In the genomic region with DNA sequence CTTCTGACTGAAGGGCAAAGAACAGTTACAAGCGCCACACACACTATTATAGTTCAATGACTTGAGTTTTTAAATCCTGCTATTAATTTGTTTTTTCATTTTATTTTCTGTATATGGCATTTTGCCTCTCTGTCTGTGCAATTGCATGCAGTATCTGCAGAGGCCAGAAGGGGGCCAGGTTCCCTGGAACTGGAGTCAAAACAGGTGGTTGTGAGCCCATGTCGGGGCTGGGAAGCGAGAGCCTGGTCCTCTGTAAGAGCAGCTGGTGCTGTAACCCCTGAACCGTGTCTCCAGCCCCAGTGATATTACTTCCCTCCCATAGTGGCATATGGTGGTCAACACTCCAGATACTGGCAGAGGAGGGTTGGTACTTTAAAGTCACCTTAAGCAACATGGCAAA, we compare ENCODE assay signal across 9 mouse cellular contexts. TPM values are rescaled to one million over a fixed set of nuclear protein-coding genes. Genes with fewer than 3 reads are reported as not detected.
DNase-seq lines count a peak whose midpoint lies in the region; ATAC-seq and TF ChIP-seq lines count a peak whose summit lies in the region.
"Had no signal": no experiment of that assay in that cellular context is flagged by ENCODE, and none has a peak within 500 bp of the region (broad histone marks: within the 10 kb centered on the region; RNA-seq: fewer than 3 reads in every experiment).

No protein-coding gene starts in this region.

- no peaks in the 10 kb centered on the region for H3K36me3 ChIP-seq in forebrain, embryonic 11.5 days (ENCODE audit: control insufficient read depth, insufficient read depth, low read length)
- no peaks in the 10 kb centered on the region for H3K36me3 ChIP-seq in forebrain, embryonic 13.5 days (ENCODE audit: poor library complexity, severe bottlenecking)
- H3K36me3 ChIP-seq in embryonic facial prominence, embryonic 14.5 days (ENCODE audit: control insufficient read depth, insufficient read depth, low read length) = no peaks in the 10 kb centered on the region
- no peaks in the 10 kb centered on the region for H3K36me3 ChIP-seq in lung, postnatal 0 days (ENCODE audit: insufficient read depth, low read length)
- H3K36me3 ChIP-seq: neural tube, embryonic 12.5 days had no signal

- no peak overlapping the region for H3K27ac ChIP-seq in forebrain, embryonic 11.5 days (ENCODE audit: low read depth, low read length)
- no peak overlapping the region for H3K27ac ChIP-seq in forebrain, embryonic 13.5 days
- H3K27ac ChIP-seq in embryonic facial prominence, embryonic 14.5 days (replicated peaks; ENCODE audit: low read depth, low read length) = no peak overlapping the region
- no peak overlapping the region for H3K27ac ChIP-seq in lung, postnatal 0 days (ENCODE audit: low read length)
- H3K27ac ChIP-seq: neural tube, embryonic 12.5 days had no signal

- no peak overlapping the region for H3K9ac ChIP-seq in forebrain, embryonic 11.5 days (ENCODE audit: low read length)
- H3K9ac ChIP-seq in forebrain, embryonic 13.5 days = no peak overlapping the region
- no peak overlapping the region for H3K9ac ChIP-seq in embryonic facial prominence, embryonic 14.5 days (ENCODE audit: low read depth, low read length)
- no peak overlapping the region for H3K9ac ChIP-seq in lung, postnatal 0 days (replicated peaks; ENCODE audit: low read depth)
- H3K9ac ChIP-seq: neural tube, embryonic 12.5 days had no signal

- TF ChIP-seq CTCF in lung, postnatal 0 days (IDR thresholded peaks at IDR 0.05) = peak; percentile 83

- no peaks in the 10 kb centered on the region; the same call in 1 of the 2 replicates for H3K9me3 ChIP-seq in forebrain, embryonic 11.5 days (ENCODE audit: control insufficient read depth, low read length)
- H3K9me3 ChIP-seq in forebrain, embryonic 13.5 days (replicated peaks) = no peaks in the 10 kb centered on the region
- H3K9me3 ChIP-seq in embryonic facial prominence, embryonic 14.5 days (ENCODE audit: control insufficient read depth, low read length) = no peaks in the 10 kb centered on the region
- no peaks in the 10 kb centered on the region for H3K9me3 ChIP-seq in lung, postnatal 0 days (ENCODE audit: low read length)

- ATAC-seq in forebrain, embryonic 11.5 days (replicated peaks; ENCODE audit: low FRiP score) = no peak
- ATAC-seq in forebrain, embryonic 13.5 days = no peak
- ATAC-seq in activated CD4-positive, CD25-positive, alpha-beta regulatory T cell, adult 4 months = peak; percentile 79
- no peak for ATAC-seq in embryonic facial prominence, embryonic 14.5 days (ENCODE audit: low read depth)
- ATAC-seq in lung, postnatal 0 days = peak; percentile 67

- peak; percentile 79 for DNase-seq in forebrain, embryonic 11.5 days (ENCODE audit: low spot score)
- DNase-seq in 3T3-L1 (ENCODE audit: low read depth, low spot score) = peak; percentile 78
- peak; percentile 60 for DNase-seq in embryonic facial prominence, embryonic 14.5 days (ENCODE audit: low spot score)
- DNase-seq in kidney, adult 9 months = peak; percentile 78
- peak; percentile 67 for DNase-seq in lung, postnatal 0 days (ENCODE audit: low spot score)
- peak; percentile 58 to 80 for DNase-seq in spleen, postnatal 14 days (ENCODE audit: low spot score in 2 of 2)

- no peaks in the 10 kb centered on the region; the same call in 1 of the 2 replicates for H3K27me3 ChIP-seq in forebrain, embryonic 11.5 days (ENCODE audit: control insufficient read depth, insufficient read depth, low read length)
- H3K27me3 ChIP-seq in forebrain, embryonic 13.5 days = peaks cover 13% of the 10 kb centered on the region; the same call in 1 of the 2 replicates
- H3K27me3 ChIP-seq in embryonic facial prominence, embryonic 14.5 days (replicated peaks; ENCODE audit: control insufficient read depth, insufficient read depth, low read length) = no peaks in the 10 kb centered on the region
- no peaks in the 10 kb centered on the region for H3K27me3 ChIP-seq in lung, postnatal 0 days (replicated peaks; ENCODE audit: insufficient read depth, low read length)
- H3K27me3 ChIP-seq: neural tube, embryonic 12.5 days had no signal

- WGBS in forebrain, embryonic 11.5 days = 16% methylated on average over 4 of the region's 4 CpGs
- 13% methylated on average over 4 of the region's 4 CpGs for WGBS in forebrain, embryonic 13.5 days
- 10% methylated on average over 4 of the region's 4 CpGs for WGBS in embryonic facial prominence, embryonic 14.5 days
- 12% methylated on average over 4 of the region's 4 CpGs for WGBS in lung, postnatal 0 days

- TF ChIP-seq EP300 in lung, postnatal 0 days (IDR thresholded peaks at IDR 0.05) = no peak

- H3K4me2 ChIP-seq in forebrain, embryonic 11.5 days (ENCODE audit: low read depth, low read length, severe bottlenecking) = no peak overlapping the region
- no peak overlapping the region for H3K4me2 ChIP-seq in forebrain, embryonic 13.5 days
- H3K4me2 ChIP-seq in embryonic facial prominence, embryonic 14.5 days (ENCODE audit: low read depth, low read length) = no peak overlapping the region
- H3K4me2 ChIP-seq in lung, postnatal 0 days (replicated peaks; ENCODE audit: low read depth, low read length) = no peak overlapping the region
- H3K4me2 ChIP-seq: neural tube, embryonic 12.5 days had no signal

- no peaks in the 10 kb centered on the region for H3K4me1 ChIP-seq in forebrain, embryonic 11.5 days (replicated peaks; ENCODE audit: control insufficient read depth, insufficient read depth, low read length)
- H3K4me1 ChIP-seq in forebrain, embryonic 13.5 days = no peaks in the 10 kb centered on the region
- no peaks in the 10 kb centered on the region for H3K4me1 ChIP-seq in embryonic facial prominence, embryonic 14.5 days (ENCODE audit: control insufficient read depth, insufficient read depth, low read length)
- peaks cover under 1% of the 10 kb centered on the region; the same call in 1 of the 2 replicates for H3K4me1 ChIP-seq in lung, postnatal 0 days (ENCODE audit: insufficient read depth, low read depth, low read length)
- H3K4me1 ChIP-seq: neural tube, embryonic 12.5 days had no signal

- H3K4me3 ChIP-seq in forebrain, embryonic 11.5 days (ENCODE audit: low read depth, low read length) = no peak overlapping the region
- no peak overlapping the region for H3K4me3 ChIP-seq in forebrain, embryonic 13.5 days
- H3K4me3 ChIP-seq in embryonic facial prominence, embryonic 14.5 days (ENCODE audit: low read depth, low read length) = no peak overlapping the region
- H3K4me3 ChIP-seq in lung, postnatal 0 days (ENCODE audit: low read depth, low read length) = no peak overlapping the region
- H3K4me3 ChIP-seq: neural tube, embryonic 12.5 days had no signal

RNA-seq across cellular contexts. Expression of gene Gna15, which starts 5.5 kb away (rescaled TPM):
- polyA plus RNA-seq in forebrain, embryonic 11.5 days (2014; fragmentation: Nextera tagmentation; extraction: Ambion mirVana) = 0.45 and 0.68 TPM in 2 replicates
- polyA plus RNA-seq in forebrain, embryonic 13.5 days (2015; fragmentation: Nextera tagmentation; extraction: Ambion mirVana) = 0.48 and 0.57 TPM in 2 replicates
- 10 to 100 TPM; 55.2 to 62.0 TPM for polyA plus RNA-seq in activated CD4-positive, CD25-positive, alpha-beta regulatory T cell, adult 4 months (2017; shearing (Covaris generic))
- 3.1 and 4.5 TPM in 2 replicates for polyA plus RNA-seq in embryonic facial prominence, embryonic 14.5 days (2014; fragmentation: Nextera tagmentation; extraction: Ambion mirVana)
- polyA plus RNA-seq in lung, postnatal 0 days (2015; fragmentation: Nextera tagmentation; extraction: Ambion mirVana) = 4.2 and 4.6 TPM in 2 replicates

RNA-seq across cellular contexts. Expression of gene S1pr4, which starts 18.6 kb away (rescaled TPM):
- 0.36 and 0.68 TPM in 2 replicates for polyA plus RNA-seq in forebrain, embryonic 11.5 days (2014; fragmentation: Nextera tagmentation; extraction: Ambion mirVana)
- polyA plus RNA-seq in forebrain, embryonic 13.5 days (2015; fragmentation: Nextera tagmentation; extraction: Ambion mirVana) = 0.52 and 0.53 TPM in 2 replicates
- polyA plus RNA-seq in activated CD4-positive, CD25-positive, alpha-beta regulatory T cell, adult 4 months (2017; shearing (Covaris generic)) = 10 to 100 TPM; 70.0 to 70.7 TPM
- 0.65 and 0.73 TPM in 2 replicates for polyA plus RNA-seq in embryonic facial prominence, embryonic 14.5 days (2014; fragmentation: Nextera tagmentation; extraction: Ambion mirVana)
- 19.0 and 19.3 TPM in 2 replicates for polyA plus RNA-seq in lung, postnatal 0 days (2015; fragmentation: Nextera tagmentation; extraction: Ambion mirVana)

RNA-seq across cellular contexts. Expression of gene Ncln, which starts 22.4 kb away (rescaled TPM):
- polyA plus RNA-seq in forebrain, embryonic 11.5 days (2014; fragmentation: Nextera tagmentation; extraction: Ambion mirVana) = 71.8 and 72.3 TPM in 2 replicates
- 56.8 and 60.9 TPM in 2 replicates for polyA plus RNA-seq in forebrain, embryonic 13.5 days (2015; fragmentation: Nextera tagmentation; extraction: Ambion mirVana)
- polyA plus RNA-seq in activated CD4-positive, CD25-positive, alpha-beta regulatory T cell, adult 4 months (2017; shearing (Covaris generic)) = 10 to 100 TPM; 33.4 to 41.8 TPM
- polyA plus RNA-seq in embryonic facial prominence, embryonic 14.5 days (2014; fragmentation: Nextera tagmentation; extraction: Ambion mirVana) = 64.7 and 82.4 TPM in 2 replicates
- 40.7 and 46.7 TPM in 2 replicates for polyA plus RNA-seq in lung, postnatal 0 days (2015; fragmentation: Nextera tagmentation; extraction: Ambion mirVana)

RNA-seq across cellular contexts. Expression of gene Gna11, which starts 26.4 kb away (rescaled TPM):
- 77.1 and 84.5 TPM in 2 replicates for polyA plus RNA-seq in forebrain, embryonic 11.5 days (2014; fragmentation: Nextera tagmentation; extraction: Ambion mirVana)
- 79.0 and 84.3 TPM in 2 replicates for polyA plus RNA-seq in forebrain, embryonic 13.5 days (2015; fragmentation: Nextera tagmentation; extraction: Ambion mirVana)
- polyA plus RNA-seq in activated CD4-positive, CD25-positive, alpha-beta regulatory T cell, adult 4 months (2017; shearing (Covaris generic)) = 10 to 100 TPM; 21.7 to 24.5 TPM
- 87.7 and 88.4 TPM in 2 replicates for polyA plus RNA-seq in embryonic facial prominence, embryonic 14.5 days (2014; fragmentation: Nextera tagmentation; extraction: Ambion mirVana)
- 62.5 and 63.2 TPM in 2 replicates for polyA plus RNA-seq in lung, postnatal 0 days (2015; fragmentation: Nextera tagmentation; extraction: Ambion mirVana)

RNA-seq across cellular contexts. Expression of gene Celf5, which starts 36.0 kb away (rescaled TPM):
- 9.7 and 19.6 TPM in 2 replicates for polyA plus RNA-seq in forebrain, embryonic 11.5 days (2014; fragmentation: Nextera tagmentation; extraction: Ambion mirVana)
- polyA plus RNA-seq in forebrain, embryonic 13.5 days (2015; fragmentation: Nextera tagmentation; extraction: Ambion mirVana) = 48.8 and 57.4 TPM in 2 replicates
- polyA plus RNA-seq in activated CD4-positive, CD25-positive, alpha-beta regulatory T cell, adult 4 months (2017; shearing (Covaris generic)) = 1 to 10 TPM in 1 of 2 experiments, under 1 TPM in 1; 0.44 to 1.5 TPM
- 1.4 and 1.9 TPM in 2 replicates for polyA plus RNA-seq in embryonic facial prominence, embryonic 14.5 days (2014; fragmentation: Nextera tagmentation; extraction: Ambion mirVana)
- 0.08 and 0.11 TPM in 2 replicates for polyA plus RNA-seq in lung, postnatal 0 days (2015; fragmentation: Nextera tagmentation; extraction: Ambion mirVana)

Comparison
In these comparisons a context has a peak if more than half of its experiments do, and no peak if none do; other contexts are left out.
1. ATAC-seq: peak in activated CD4-positive, CD25-positive, alpha-beta regulatory T cell, adult 4 months (single experiment) and lung, postnatal 0 days (single experiment); none in forebrain, embryonic 11.5 days (single experiment), forebrain, embryonic 13.5 days (single experiment) and embryonic facial prominence, embryonic 14.5 days (single experiment).
2. RNA of gene Gna15, which starts 5.5 kb away (polyA plus RNA-seq): 55.2 to 62.0 TPM in activated CD4-positive, CD25-positive, alpha-beta regulatory T cell, adult 4 months; 4.2 to 4.6 TPM in lung, postnatal 0 days, 3.1 to 4.5 TPM in embryonic facial prominence, embryonic 14.5 days, 0.45 to 0.68 TPM in forebrain, embryonic 11.5 days and 0.48 to 0.57 TPM in forebrain, embryonic 13.5 days; every median in the first group is over 10 times any median in the second.
3. RNA of gene S1pr4, which starts 18.6 kb away (polyA plus RNA-seq): 70.0 to 70.7 TPM in activated CD4-positive, CD25-positive, alpha-beta regulatory T cell, adult 4 months and 19.0 to 19.3 TPM in lung, postnatal 0 days; 0.36 to 0.68 TPM in forebrain, embryonic 11.5 days, 0.65 to 0.73 TPM in embryonic facial prominence, embryonic 14.5 days and 0.52 to 0.53 TPM in forebrain, embryonic 13.5 days; every median in the first group is over 10 times any median in the second.
4. Peak in every context shown above with its lines, with median percentiles within 50 percentile points of each other: DNase-seq.